Mouse (Mus musculus) ZHBTc4 (cell line): ENCODE results near the gene Gm20388.
A peak's percentile ranks its signal among the peaks of the same experiment; 100 is the strongest.

Source experiments
- DNase-seq: peaks from one replicate; pipeline ENCODE4 v3.0.0-alpha.2; 2011; ENCODE audit warnings: low read depth, low spot score

The Gm20388 gene

GRCm38 (mm10) chr8:124201706-124202105, 4291.1 kb downstream of the Gm20388 start:
- DNase-seq, result no peak

- DNase-seq, result no peak
These were observed 4292.3 kb downstream of the Gm20388 start for GRCm38 (mm10) chr8:124202895-124203294.

GRCm38 (mm10) chr8:124204001-124204601, 4293.5 kb downstream of the Gm20388 start:
- DNase-seq, result peak; percentile 22

GRCm38 (mm10) chr8:124212148-124212547, 4301.5 kb downstream of the Gm20388 start:
- DNase-seq, result no peak

GRCm38 (mm10) chr8:124216951-124217350, 4306.3 kb downstream of the Gm20388 start:
- peak; percentile 97 for DNase-seq

GRCm38 (mm10) chr8:124229883-124230282, 4319.2 kb downstream of the Gm20388 start:
- DNase-seq, result no peak

GRCm38 (mm10) chr8:124230496-124231175, 4320.0 kb downstream of the Gm20388 start:
- DNase-seq, result peak; percentile 53

GRCm38 (mm10) chr8:124231176-124231484, 4320.5 kb downstream of the Gm20388 start, which contains the start of gene Galnt2:
Gene Galnt2, plus strand, starts transcription at chr8:124231391.
- DNase-seq, result peak; percentile 93

GRCm38 (mm10) chr8:124231485-124232279, 4321.0 kb downstream of the Gm20388 start:
- peak; percentile 88 for DNase-seq

GRCm38 (mm10) chr8:124232280-124232600, 4321.6 kb downstream of the Gm20388 start:
- no peak for DNase-seq

- no peak for DNase-seq
These were observed 4323.9 kb downstream of the Gm20388 start for GRCm38 (mm10) chr8:124234496-124234895.

GRCm38 (mm10) chr8:124235536-124235935, 4324.9 kb downstream of the Gm20388 start:
- DNase-seq, result peak; percentile 87

GRCm38 (mm10) chr8:124239350-124239749, 4328.7 kb downstream of the Gm20388 start:
- peak; percentile 28 for DNase-seq

- DNase-seq, result no peak
These were observed 4330.3 kb downstream of the Gm20388 start for GRCm38 (mm10) chr8:124240932-124241331.

- DNase-seq, result no peak
These were observed 4331.6 kb downstream of the Gm20388 start for GRCm38 (mm10) chr8:124242208-124242607.

- DNase-seq, result no peak
These were observed 4332.3 kb downstream of the Gm20388 start for GRCm38 (mm10) chr8:124242913-124243312.

- no peak for DNase-seq
These were observed 4336.9 kb downstream of the Gm20388 start for GRCm38 (mm10) chr8:124247581-124247980.

GRCm38 (mm10) chr8:124248688-124249087, 4338.0 kb downstream of the Gm20388 start:
- DNase-seq, result no peak

- no peak for DNase-seq
These were observed 4339.6 kb downstream of the Gm20388 start for GRCm38 (mm10) chr8:124250255-124250654.

- no peak for DNase-seq
These were observed 4340.1 kb downstream of the Gm20388 start for GRCm38 (mm10) chr8:124250785-124251184.

GRCm38 (mm10) chr8:124252533-124252950, 4341.9 kb downstream of the Gm20388 start:
- no peak for DNase-seq

- no peak for DNase-seq
These were observed 4343.3 kb downstream of the Gm20388 start for GRCm38 (mm10) chr8:124253939-124254338.

GRCm38 (mm10) chr8:124256841-124257240, 4346.2 kb downstream of the Gm20388 start:
- no peak for DNase-seq
